Mouse (Mus musculus): ENCODE results near the gene Zfyve28. TPM values are rescaled to one million over a fixed set of nuclear protein-coding genes. Genes with fewer than 3 reads are reported as not detected.

The Zfyve28 gene
- polyA plus RNA-seq, 1 experiment from 2014 or later, result 0.27 TPM

- no peaks in the 10 kb centered on the region for H3K4me1 ChIP-seq (replicated peaks; ENCODE audit: control insufficient read depth, insufficient read depth, low read length)
- H3K9me3 ChIP-seq (ENCODE audit: control insufficient read depth, low read length), result no peaks in the 10 kb centered on the region
- no peak for DNase-seq (ENCODE audit: low spot score)
- WGBS, result 97% methylated on average over 2 of the region's 2 CpGs
- no peak overlapping the region for H3K27ac ChIP-seq (ENCODE audit: low read depth)
- no peak overlapping the region for H3K9ac ChIP-seq (ENCODE audit: low read length)
- H3K4me3 ChIP-seq (ENCODE audit: low read depth, low read length), result no peak overlapping the region
- ATAC-seq (replicated peaks; ENCODE audit: low FRiP score, low TSS enrichment, low read depth), result no peak
- no peaks in the 10 kb centered on the region for H3K36me3 ChIP-seq (ENCODE audit: control insufficient read depth, insufficient read depth, low read length)
- no peaks in the 10 kb centered on the region for H3K27me3 ChIP-seq (replicated peaks; ENCODE audit: control insufficient read depth, insufficient read depth, low read length)
- H3K4me2 ChIP-seq (ENCODE audit: low read length), result no peak overlapping the region
Measured at GRCm38 (mm10) chr5:34204911-34205310, 83.3 kb downstream of the Zfyve28 start.

- DNase-seq (ENCODE audit: low spot score) (no peak), ATAC-seq (replicated peaks; ENCODE audit: low FRiP score, low TSS enrichment, low read depth) (no peak)
- H3K4me1 ChIP-seq (replicated peaks; ENCODE audit: control insufficient read depth, insufficient read depth, low read length), result no peaks in the 10 kb centered on the region
- H3K36me3 ChIP-seq (ENCODE audit: control insufficient read depth, insufficient read depth, low read length), result no peaks in the 10 kb centered on the region
- no peaks in the 10 kb centered on the region for H3K27me3 ChIP-seq (replicated peaks; ENCODE audit: control insufficient read depth, insufficient read depth, low read length)
- H3K4me3 ChIP-seq (ENCODE audit: low read depth, low read length), result no peak overlapping the region
- H3K9ac ChIP-seq (ENCODE audit: low read length), result no peak overlapping the region
- WGBS, result 72% methylated on average over 4 of the region's 4 CpGs
- H3K27ac ChIP-seq (ENCODE audit: low read depth), result no peak overlapping the region
- no peaks in the 10 kb centered on the region for H3K9me3 ChIP-seq (ENCODE audit: control insufficient read depth, low read length)
- H3K4me2 ChIP-seq (ENCODE audit: low read length), result no peak overlapping the region
Measured at GRCm38 (mm10) chr5:34202006-34202405, 86.2 kb downstream of the Zfyve28 start.

GRCm38 (mm10) chr5:34201396-34201795, 86.9 kb downstream of the Zfyve28 start:
- no peak overlapping the region for H3K27ac ChIP-seq (ENCODE audit: low read depth)
- H3K9me3 ChIP-seq (ENCODE audit: control insufficient read depth, low read length), result no peaks in the 10 kb centered on the region
- DNase-seq (ENCODE audit: low spot score) (no peak), ATAC-seq (replicated peaks; ENCODE audit: low FRiP score, low TSS enrichment, low read depth) (no peak)
- WGBS, result 80% methylated on average over 2 of the region's 2 CpGs
- H3K27me3 ChIP-seq (replicated peaks; ENCODE audit: control insufficient read depth, insufficient read depth, low read length), result no peaks in the 10 kb centered on the region
- H3K4me1 ChIP-seq (replicated peaks; ENCODE audit: control insufficient read depth, insufficient read depth, low read length), result no peaks in the 10 kb centered on the region
- no peaks in the 10 kb centered on the region for H3K36me3 ChIP-seq (ENCODE audit: control insufficient read depth, insufficient read depth, low read length)
- H3K4me3 ChIP-seq (ENCODE audit: low read depth, low read length), result no peak overlapping the region
- no peak overlapping the region for H3K9ac ChIP-seq (ENCODE audit: low read length)
- no peak overlapping the region for H3K4me2 ChIP-seq (ENCODE audit: low read length)

- no peak overlapping the region for H3K27ac ChIP-seq (ENCODE audit: low read depth)
- no peaks in the 10 kb centered on the region for H3K9me3 ChIP-seq (ENCODE audit: control insufficient read depth, low read length)
- no peak for ATAC-seq (replicated peaks; ENCODE audit: low FRiP score, low TSS enrichment, low read depth)
- H3K36me3 ChIP-seq (ENCODE audit: control insufficient read depth, insufficient read depth, low read length), result no peaks in the 10 kb centered on the region
- no peak overlapping the region for H3K4me2 ChIP-seq (ENCODE audit: low read length)
- no peak overlapping the region for H3K9ac ChIP-seq (ENCODE audit: low read length)
- no peak overlapping the region for H3K4me3 ChIP-seq (ENCODE audit: low read depth, low read length)
- DNase-seq (ENCODE audit: low spot score), result no peak
- no peaks in the 10 kb centered on the region for H3K4me1 ChIP-seq (replicated peaks; ENCODE audit: control insufficient read depth, insufficient read depth, low read length)
- whole genome bisulfite sequencing, result 82% methylated on average over 6 of the region's 6 CpGs
- no peaks in the 10 kb centered on the region for H3K27me3 ChIP-seq (replicated peaks; ENCODE audit: control insufficient read depth, insufficient read depth, low read length)
Measured at GRCm38 (mm10) chr5:34198615-34199014, 89.6 kb downstream of the Zfyve28 start.

GRCm38 (mm10) chr5:34197243-34197642, 91.0 kb downstream of the Zfyve28 start:
- no peak for ATAC-seq (replicated peaks; ENCODE audit: low FRiP score, low TSS enrichment, low read depth)
- Histone ChIP-seq H3K4me3 (ENCODE audit: low read depth, low read length) (no peak overlapping the region), H3K36me3 (ENCODE audit: control insufficient read depth, insufficient read depth, low read length) (no peaks in the 10 kb centered on the region), H3K9ac (ENCODE audit: low read length) (no peak overlapping the region), H3K4me2 (ENCODE audit: low read length) (no peak overlapping the region), H3K27ac (ENCODE audit: low read depth) (no peak overlapping the region), H3K27me3 (replicated peaks; ENCODE audit: control insufficient read depth, insufficient read depth, low read length) (no peaks in the 10 kb centered on the region), H3K9me3 (ENCODE audit: control insufficient read depth, low read length) (no peaks in the 10 kb centered on the region), H3K4me1 (replicated peaks; ENCODE audit: control insufficient read depth, insufficient read depth, low read length) (no peaks in the 10 kb centered on the region)
- no peak for DNase-seq (ENCODE audit: low spot score)
- 81% methylated on average over 4 of the region's 4 CpGs for WGBS

GRCm38 (mm10) chr5:34196423-34196822, 91.8 kb downstream of the Zfyve28 start:
- ATAC-seq (replicated peaks; ENCODE audit: low FRiP score, low TSS enrichment, low read depth) (no peak), DNase-seq (ENCODE audit: low spot score) (no peak)
- no peaks in the 10 kb centered on the region for H3K27me3 ChIP-seq (replicated peaks; ENCODE audit: control insufficient read depth, insufficient read depth, low read length)
- no peak overlapping the region for H3K27ac ChIP-seq (ENCODE audit: low read depth)
- no peaks in the 10 kb centered on the region for H3K4me1 ChIP-seq (replicated peaks; ENCODE audit: control insufficient read depth, insufficient read depth, low read length)
- H3K9me3 ChIP-seq (ENCODE audit: control insufficient read depth, low read length), result no peaks in the 10 kb centered on the region
- no peak overlapping the region for H3K4me3 ChIP-seq (ENCODE audit: low read depth, low read length)
- no peaks in the 10 kb centered on the region for H3K36me3 ChIP-seq (ENCODE audit: control insufficient read depth, insufficient read depth, low read length)
- 71% methylated on average over 7 of the region's 7 CpGs for WGBS
- H3K9ac ChIP-seq (ENCODE audit: low read length), result no peak overlapping the region
- H3K4me2 ChIP-seq (ENCODE audit: low read length), result no peak overlapping the region

- ATAC-seq (replicated peaks; ENCODE audit: low FRiP score, low TSS enrichment, low read depth), result no peak
- H3K9me3 ChIP-seq (ENCODE audit: control insufficient read depth, low read length), result no peaks in the 10 kb centered on the region
- H3K27me3 ChIP-seq (replicated peaks; ENCODE audit: control insufficient read depth, insufficient read depth, low read length), result no peaks in the 10 kb centered on the region
- no peak overlapping the region for H3K27ac ChIP-seq (ENCODE audit: low read depth)
- no peak overlapping the region for H3K4me3 ChIP-seq (ENCODE audit: low read depth, low read length)
- no peaks in the 10 kb centered on the region for H3K36me3 ChIP-seq (ENCODE audit: control insufficient read depth, insufficient read depth, low read length)
- 93% methylated on average over 12 of the region's 12 CpGs for WGBS
- H3K4me2 ChIP-seq (ENCODE audit: low read length), result no peak overlapping the region
- no peak for DNase-seq (ENCODE audit: low spot score)
- H3K9ac ChIP-seq (ENCODE audit: low read length), result no peak overlapping the region
- no peaks in the 10 kb centered on the region for H3K4me1 ChIP-seq (replicated peaks; ENCODE audit: control insufficient read depth, insufficient read depth, low read length)
Measured at GRCm38 (mm10) chr5:34195786-34196185, 92.5 kb downstream of the Zfyve28 start.

- DNase-seq (ENCODE audit: low spot score), result no peak
- Histone ChIP-seq H3K4me2 (ENCODE audit: low read length) (no peak overlapping the region), H3K9me3 (ENCODE audit: control insufficient read depth, low read length) (no peaks in the 10 kb centered on the region), H3K27me3 (replicated peaks; ENCODE audit: control insufficient read depth, insufficient read depth, low read length) (no peaks in the 10 kb centered on the region), H3K9ac (ENCODE audit: low read length) (no peak overlapping the region), H3K4me3 (ENCODE audit: low read depth, low read length) (no peak overlapping the region), H3K4me1 (replicated peaks; ENCODE audit: control insufficient read depth, insufficient read depth, low read length) (no peaks in the 10 kb centered on the region), H3K27ac (ENCODE audit: low read depth) (no peak overlapping the region), H3K36me3 (ENCODE audit: control insufficient read depth, insufficient read depth, low read length) (no peaks in the 10 kb centered on the region)
- 80% methylated on average over 6 of the region's 6 CpGs for WGBS
- no peak for ATAC-seq (replicated peaks; ENCODE audit: low FRiP score, low TSS enrichment, low read depth)
Measured at GRCm38 (mm10) chr5:34194975-34195662, 93.1 kb downstream of the Zfyve28 start.

GRCm38 (mm10) chr5:34194426-34194825, 93.8 kb downstream of the Zfyve28 start:
- DNase-seq (ENCODE audit: low spot score) (no peak), ATAC-seq (replicated peaks; ENCODE audit: low FRiP score, low TSS enrichment, low read depth) (no peak)
- no peaks in the 10 kb centered on the region for H3K9me3 ChIP-seq (ENCODE audit: control insufficient read depth, low read length)
- no peaks in the 10 kb centered on the region for H3K4me1 ChIP-seq (replicated peaks; ENCODE audit: control insufficient read depth, insufficient read depth, low read length)
- 60% methylated on average over 1 of the region's 1 CpGs for WGBS
- no peak overlapping the region for H3K27ac ChIP-seq (ENCODE audit: low read depth)
- no peaks in the 10 kb centered on the region for H3K27me3 ChIP-seq (replicated peaks; ENCODE audit: control insufficient read depth, insufficient read depth, low read length)
- H3K4me2 ChIP-seq (ENCODE audit: low read length), result no peak overlapping the region
- H3K36me3 ChIP-seq (ENCODE audit: control insufficient read depth, insufficient read depth, low read length), result no peaks in the 10 kb centered on the region
- H3K4me3 ChIP-seq (ENCODE audit: low read depth, low read length), result no peak overlapping the region
- no peak overlapping the region for H3K9ac ChIP-seq (ENCODE audit: low read length)
